Mouse (Mus musculus): ENCODE measurements around the gene Defa28. TPM values are rescaled to one million over a fixed set of nuclear protein-coding genes. Genes with fewer than 3 reads are reported as not detected.

The Defa28 gene
- polyA plus RNA-seq (2012; rRNA removed) = not detected in 2 replicates

GRCm38 (mm10) chr8:21582706-21583105 lies at the start of gene Defa28:
Gene Defa28 (plus strand): TSS chr8:21583006.

GRCm38 (mm10) chr8:21565086-21565485 lies 17.7 kb upstream of the Defa28 start, which contains the start of gene Defa37:
Gene Defa37 (plus strand): TSS chr8:21565386.

GRCm38 (mm10) chr8:21594408-21594807 lies 11.6 kb downstream of the Defa28 start, which contains the start of gene Gm7861:
Gene Gm7861 (minus strand): TSS chr8:21594508.

GRCm38 (mm10) chr8:21617883-21618282 lies 35.1 kb downstream of the Defa28 start, which contains the start of gene Defa26:
Gene Defa26 (plus strand): TSS chr8:21618183.

Other genes with a start within 250 kb of the Defa28 start
- not detected in 2 replicates for gene Defa2, start 204.5 kb upstream of the Defa28 start, polyA plus RNA-seq (2012; rRNA removed)
- not detected in 2 replicates for gene Defa33, start 191.2 kb upstream of the Defa28 start, polyA plus RNA-seq (2012; rRNA removed)
- not detected in 2 replicates for gene Defa36, start 155.6 kb upstream of the Defa28 start, polyA plus RNA-seq (2012; rRNA removed)
- not detected in 2 replicates for gene Gm7849, start 126.4 kb upstream of the Defa28 start, polyA plus RNA-seq (2012; rRNA removed)
- not detected in 2 replicates for gene Defa20, start 73.7 kb upstream of the Defa28 start, polyA plus RNA-seq (2012; rRNA removed)
- not detected in 2 replicates for gene Defa32, start 54.0 kb upstream of the Defa28 start, polyA plus RNA-seq (2012; rRNA removed)
- gene Defa37, start 17.6 kb upstream of the Defa28 start, polyA plus RNA-seq (2012; rRNA removed) = not detected in 2 replicates
- not detected in 2 replicates for gene Gm7861, start 11.5 kb downstream of the Defa28 start, polyA plus RNA-seq (2012; rRNA removed)
- not detected in 2 replicates for gene Defa26, start 35.2 kb downstream of the Defa28 start, polyA plus RNA-seq (2012; rRNA removed)
- gene Defa17, start 72.8 kb downstream of the Defa28 start, polyA plus RNA-seq (2012; rRNA removed) = not detected in 2 replicates
- gene Defa34, start 82.8 kb downstream of the Defa28 start, polyA plus RNA-seq (2012; rRNA removed) = not detected in 2 replicates
- not detected in 2 replicates for gene AY761184, start 120.6 kb downstream of the Defa28 start, polyA plus RNA-seq (2012; rRNA removed)
- gene Defa24, start 151.5 kb downstream of the Defa28 start, polyA plus RNA-seq (2012; rRNA removed) = not detected in 2 replicates
- gene Defb50, start 240.5 kb downstream of the Defa28 start, polyA plus RNA-seq (2012; rRNA removed) = not detected in 2 replicates